Mouse (Mus musculus): Measurements from ENCODE around the gene Smagp.

DNA sequence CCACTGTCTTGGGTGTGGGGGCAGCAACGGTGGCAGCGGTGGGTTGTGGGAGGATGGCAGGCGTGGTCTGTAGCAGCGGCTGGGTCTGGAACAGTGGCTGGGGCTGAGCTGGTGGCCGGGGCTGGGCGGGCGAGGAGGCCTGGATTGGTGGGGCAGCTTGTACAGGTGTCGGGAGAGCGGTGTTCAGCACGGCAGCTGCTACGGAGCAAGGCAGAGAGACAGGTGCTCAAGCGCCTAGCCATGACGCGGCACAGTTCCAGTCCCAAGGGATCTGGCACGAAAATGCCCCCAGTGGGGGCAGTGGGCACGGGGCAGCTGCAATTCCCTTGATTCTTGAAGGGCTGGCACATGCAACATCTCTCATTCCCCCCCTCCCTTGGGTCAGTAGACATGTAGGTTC lies 50.8 kb downstream of the Smagp start:
- no peak for TF ChIP-seq CTCF (IDR thresholded peaks at IDR 0.05; ENCODE audit: low read depth)
- no peak for TF ChIP-seq EP300 (IDR thresholded peaks at IDR 0.05; ENCODE audit: low read depth)

All from heart, postnatal 0 days (tissue).